Mouse (Mus musculus) gastrocnemius, adult 2 months (tissue): ENCODE measurements at regions not wholly inside any gene's neighbourhood (a gene's known extent, or its start where the extent isn't known, plus 50 kb on each side); places are given as distances from the start of the nearest gene placed in this dataset.

Experiments used
- DNase-seq: peaks from one replicate; pipeline ENCODE4 v3.0.0; 2022
- H3K27ac ChIP-seq: fragments of 200-600 bp; 2 replicates; pipeline ENCODE4 v1.8.1; 2022; ENCODE audit warnings: mild to moderate bottlenecking
- H3K4me3 ChIP-seq: fragments of 200-600 bp; 2 replicates; pipeline ENCODE4 v1.8.1; 2022; ENCODE audit warnings: mild to moderate bottlenecking, moderate library complexity
- CTCF ChIP-seq: fragments of 200-600 bp; IDR thresholded peaks from 2 replicates; pipeline ENCODE4 v1.8.1; 2022; ENCODE audit warnings: antibody characterized with exemption, mild to moderate bottlenecking, moderate library complexity
- intact Hi-C: fragments of 180-260 bp; cut with DNase I; formaldehyde crosslinking; loops from one replicate; pipeline ENCODE4 v1.15.1; 2025

GRCm38 (mm10) chr12:74657036-74657648 lies 340.9 kb upstream of the Gm11042 start:
- no peak overlapping the region for H3K4me3 ChIP-seq
- no peak for TF ChIP-seq CTCF
- no peak for DNase-seq
- intact Hi-C loops: no loop called here
- no peak overlapping the region for H3K27ac ChIP-seq

- H3K27ac ChIP-seq: no peak overlapping the region
- TF ChIP-seq CTCF: no peak
- intact Hi-C loops: no loop called here
- H3K4me3 ChIP-seq: no peak overlapping the region
- DNase-seq: no peak
Measured at GRCm38 (mm10) chr12:74651256-74651655, 335.1 kb upstream of the Gm11042 start.

- Histone ChIP-seq H3K27ac (no peak overlapping the region), H3K4me3 (no peak overlapping the region)
- no peak for TF ChIP-seq CTCF
- intact Hi-C loops: no loop called here
- DNase-seq: no peak
Measured at GRCm38 (mm10) chr12:74632827-74633226, 316.6 kb upstream of the Gm11042 start.

GRCm38 (mm10) chr12:74595208-74595607 lies 279.0 kb upstream of the Gm11042 start:
- intact Hi-C loops: no loop called here
- no peak overlapping the region for H3K4me3 ChIP-seq
- H3K27ac ChIP-seq: no peak overlapping the region
- DNase-seq: no peak
- TF ChIP-seq CTCF: no peak

- no peak for TF ChIP-seq CTCF
- no peak overlapping the region for H3K4me3 ChIP-seq
- DNase-seq: no peak
- H3K27ac ChIP-seq: no peak overlapping the region
- intact Hi-C loops: no loop called here
Measured at GRCm38 (mm10) chr12:74554599-74554998, 238.4 kb upstream of the Gm11042 start.

GRCm38 (mm10) chr12:74544172-74544571 lies 228.0 kb upstream of the Gm11042 start:
- Histone ChIP-seq H3K27ac (no peak overlapping the region), H3K4me3 (no peak overlapping the region)
- no peak for DNase-seq
- TF ChIP-seq CTCF: no peak
- intact Hi-C loops: no loop called here

GRCm38 (mm10) chr12:74534882-74535281 lies 218.7 kb upstream of the Gm11042 start:
- TF ChIP-seq CTCF: no peak
- intact Hi-C loops: no loop called here
- Histone ChIP-seq H3K4me3 (no peak overlapping the region), H3K27ac (no peak overlapping the region)
- no peak for DNase-seq

GRCm38 (mm10) chr12:74528983-74529566 lies 212.9 kb upstream of the Gm11042 start:
- no peak overlapping the region for H3K27ac ChIP-seq
- DNase-seq: peak; percentile 26
- no peak for TF ChIP-seq CTCF

GRCm38 (mm10) chr12:74527190-74527621 lies 211.0 kb upstream of the Gm11042 start:
- H3K27ac ChIP-seq: no peak overlapping the region
- no peak for DNase-seq
- no peak overlapping the region for H3K4me3 ChIP-seq
- TF ChIP-seq CTCF: no peak
- intact Hi-C loops: no loop called here

More at GRCm38 (mm10) chr12:74528983-74529566, 212.9 kb upstream of the Gm11042 start:
- intact Hi-C loops: no loop called here
- no peak overlapping the region for H3K4me3 ChIP-seq

GRCm38 (mm10) chr12:74523988-74524387 lies 207.8 kb upstream of the Gm11042 start:
- no peak for DNase-seq
- TF ChIP-seq CTCF: no peak
- intact Hi-C loops: no loop called here

GRCm38 (mm10) chr12:74518032-74518431 lies 201.8 kb upstream of the Gm11042 start:
- H3K27ac ChIP-seq: no peak overlapping the region

More at GRCm38 (mm10) chr12:74523988-74524387, 207.8 kb upstream of the Gm11042 start:
- no peak overlapping the region for H3K4me3 ChIP-seq
- H3K27ac ChIP-seq: no peak overlapping the region

GRCm38 (mm10) chr12:74516527-74516926 lies 200.3 kb upstream of the Gm11042 start:
- TF ChIP-seq CTCF: no peak
- Histone ChIP-seq H3K4me3 (no peak overlapping the region), H3K27ac (no peak overlapping the region)
- peak; percentile 26 for DNase-seq
- intact Hi-C loops: no loop called here

More at GRCm38 (mm10) chr12:74518032-74518431, 201.8 kb upstream of the Gm11042 start:
- no peak for TF ChIP-seq CTCF
- intact Hi-C loops: no loop called here
- H3K4me3 ChIP-seq: no peak overlapping the region
- DNase-seq: no peak

- no peak for TF ChIP-seq CTCF
- no peak for DNase-seq
- intact Hi-C loops: no loop called here
- no peak overlapping the region for H3K4me3 ChIP-seq
- H3K27ac ChIP-seq: no peak overlapping the region
Measured at GRCm38 (mm10) chr12:74502791-74503190, 186.6 kb upstream of the Gm11042 start.

- intact Hi-C loops: no loop called here
- no peak overlapping the region for H3K27ac ChIP-seq
- TF ChIP-seq CTCF: no peak
- H3K4me3 ChIP-seq: no peak overlapping the region
- no peak for DNase-seq
Measured at GRCm38 (mm10) chr12:74477619-74478018, 161.4 kb upstream of the Gm11042 start.
